Mouse (Mus musculus): Measurements from ENCODE around the gene Ate1. TPM values are rescaled to one million over a fixed set of nuclear protein-coding genes. Genes with fewer than 3 reads are reported as not detected.
"Not testable (repeated sequence)": the region's sequence is repeated elsewhere in the genome, so short reads cannot be mapped to it uniquely, and the experiment has no call there.

Gene Ate1
- polyA plus RNA-seq, 1 experiment from 2014 or later = 55.7 TPM

DNA sequence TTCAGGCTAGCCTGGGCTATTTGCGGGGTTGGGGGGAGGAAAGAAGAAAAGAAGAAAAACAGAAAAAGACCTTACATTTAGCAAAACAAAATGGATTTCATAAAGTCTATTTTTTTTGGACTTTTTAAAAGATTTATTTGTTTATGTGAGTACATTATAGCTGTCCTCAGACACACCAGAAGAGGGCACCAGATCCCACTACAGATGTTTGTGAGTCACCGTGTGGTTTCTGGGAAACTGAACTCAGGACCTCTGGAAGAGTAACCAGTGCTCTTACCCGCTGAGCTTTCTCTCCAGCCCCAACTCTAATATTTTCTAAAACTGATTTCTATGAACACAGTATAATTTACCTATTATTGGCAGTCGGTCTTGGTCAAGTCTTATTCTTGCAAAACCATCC, 15.0 kb upstream of the Ate1 start:
- Histone ChIP-seq H3K4me2 (ENCODE audit: low read depth, low read length) (no peak overlapping the region), H3K4me3 (replicated peaks; ENCODE audit: low read length) (no peak overlapping the region), H3K27ac (ENCODE audit: low read length) (no peak overlapping the region), H3K27me3 (ENCODE audit: control insufficient read depth, insufficient read depth, low read length) (no peaks in the 10 kb centered on the region), H3K4me1 (ENCODE audit: control insufficient read depth, insufficient read depth, low read length) (no peaks in the 10 kb centered on the region), H3K9me3 (replicated peaks; ENCODE audit: control insufficient read depth, low read length) (no peaks in the 10 kb centered on the region), H3K36me3 (ENCODE audit: control insufficient read depth, insufficient read depth, low read length) (peaks cover 28% of the 10 kb centered on the region), H3K9ac (ENCODE audit: low read length) (no peak overlapping the region)
- no peak for ATAC-seq (ENCODE audit: insufficient read depth, low FRiP score)
- 84% methylated on average over 4 of the region's 4 CpGs for WGBS

DNA sequence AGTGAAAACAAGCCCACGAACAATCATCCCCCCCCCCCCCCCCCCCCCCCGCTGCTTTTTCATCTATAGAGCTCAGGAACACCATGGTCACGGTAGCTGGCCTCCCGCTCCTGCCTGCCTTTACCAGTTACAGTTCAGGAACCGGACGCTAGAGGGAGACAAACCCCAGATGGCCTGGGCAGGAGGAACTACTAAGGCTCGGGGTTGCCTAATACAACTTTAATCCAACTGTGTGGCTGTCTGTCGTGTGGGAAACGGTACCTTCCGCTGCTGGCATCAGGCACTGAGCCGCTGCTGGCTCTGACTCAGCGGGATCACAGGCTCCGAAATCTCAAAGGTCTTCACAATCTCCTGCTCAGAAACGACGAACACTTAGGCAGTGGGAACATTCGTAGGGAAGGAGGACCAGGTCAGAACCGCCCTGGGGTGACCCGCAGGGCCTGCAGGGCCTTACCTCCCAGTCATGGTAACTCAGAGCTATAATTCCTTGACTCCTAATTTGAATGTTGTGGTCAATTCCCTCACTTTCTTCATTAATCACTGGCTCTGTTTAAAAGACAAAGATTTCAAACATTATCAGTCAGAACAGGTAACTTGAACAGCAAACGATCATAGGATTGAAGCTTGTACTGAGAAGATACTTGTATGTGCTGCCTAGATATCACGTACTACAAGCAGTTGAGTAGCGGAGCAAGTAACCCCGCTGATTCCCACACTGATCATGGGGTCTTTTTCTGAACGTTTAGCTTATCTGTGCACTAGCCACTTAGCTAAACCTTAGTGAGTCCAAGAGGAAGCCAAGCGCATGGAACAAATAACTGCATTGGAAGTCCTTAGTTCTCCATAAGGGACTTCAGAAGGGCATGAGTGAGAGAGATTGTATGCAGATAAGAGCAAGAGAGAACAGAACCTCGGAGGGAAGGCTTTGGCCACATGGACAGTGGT, 13.4 kb upstream of the Ate1 start:
- Histone ChIP-seq H3K4me3 (replicated peaks; ENCODE audit: low read length) (no peak overlapping the region), H3K9me3 (replicated peaks; ENCODE audit: control insufficient read depth, low read length) (no peaks in the 10 kb centered on the region), H3K4me1 (ENCODE audit: control insufficient read depth, insufficient read depth, low read length) (no peaks in the 10 kb centered on the region), H3K4me2 (ENCODE audit: low read depth, low read length) (no peak overlapping the region), H3K27me3 (ENCODE audit: control insufficient read depth, insufficient read depth, low read length) (no peaks in the 10 kb centered on the region), H3K27ac (ENCODE audit: low read length) (0 out of 2 replicates have a peak overlapping the region, but pooled peaks have one; percentile 46), H3K36me3 (ENCODE audit: control insufficient read depth, insufficient read depth, low read length) (peaks cover 21% of the 10 kb centered on the region), H3K9ac (ENCODE audit: low read length) (no peak overlapping the region)
- WGBS = 47% methylated on average over 24 of the region's 25 CpGs
- ATAC-seq (ENCODE audit: insufficient read depth, low FRiP score) = peak; percentile 85

DNA sequence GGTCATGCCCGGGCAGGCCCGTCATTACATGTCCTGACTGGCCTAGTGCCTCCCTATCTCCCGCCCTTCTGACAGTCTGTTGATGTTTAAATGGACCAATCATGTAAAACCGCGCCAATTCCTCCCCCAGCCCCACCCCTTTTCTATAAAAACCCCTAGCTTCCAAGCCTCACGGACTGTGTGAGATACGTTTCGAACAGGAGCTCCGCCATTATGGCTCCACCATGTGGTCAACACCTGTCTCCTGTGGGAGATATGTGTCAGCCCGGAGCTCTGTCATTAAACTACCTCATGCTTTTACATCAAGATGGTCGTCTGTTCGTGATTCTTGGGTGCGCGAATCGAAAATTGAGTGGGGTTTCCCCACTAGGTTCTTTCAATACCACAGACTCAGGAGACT, 11.0 kb upstream of the Ate1 start:
- H3K36me3 ChIP-seq (ENCODE audit: control insufficient read depth, insufficient read depth, low read length) = peaks cover 21% of the 10 kb centered on the region
- H3K4me1 ChIP-seq (ENCODE audit: control insufficient read depth, insufficient read depth, low read length); ATAC-seq (ENCODE audit: insufficient read depth, low FRiP score); H3K27ac ChIP-seq (ENCODE audit: low read length); H3K27me3 ChIP-seq (ENCODE audit: control insufficient read depth, insufficient read depth, low read length); H3K9ac ChIP-seq (ENCODE audit: low read length); H3K9me3 ChIP-seq (replicated peaks; ENCODE audit: control insufficient read depth, low read length); H3K4me3 ChIP-seq (replicated peaks; ENCODE audit: low read length); H3K4me2 ChIP-seq (ENCODE audit: low read depth, low read length): not testable (repeated sequence)
- 93% methylated on average over 14 of the region's 15 CpGs for WGBS

DNA sequence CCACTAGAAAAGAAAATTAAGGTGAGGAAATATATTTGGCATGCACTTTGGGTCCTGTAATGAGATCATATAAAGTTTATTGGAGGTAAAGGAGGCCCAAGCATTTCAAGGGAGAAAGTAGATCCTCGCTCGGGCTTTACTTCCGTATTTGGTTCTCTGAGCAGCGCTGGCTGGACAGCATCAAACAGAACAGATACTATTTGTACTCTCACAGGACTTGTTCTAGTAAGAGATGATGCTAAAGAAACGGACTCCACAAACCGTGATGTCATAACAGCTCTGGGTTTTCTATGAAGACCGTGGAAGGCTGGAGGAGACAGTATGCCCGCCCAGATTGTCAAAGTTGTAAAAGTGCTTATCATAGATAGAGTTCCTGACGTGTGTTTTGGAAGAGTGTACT, 7.1 kb upstream of the Ate1 start:
- no peaks in the 10 kb centered on the region for H3K4me1 ChIP-seq (ENCODE audit: control insufficient read depth, insufficient read depth, low read length)
- WGBS = 75% methylated on average over 9 of the region's 9 CpGs
- no peak overlapping the region for H3K4me2 ChIP-seq (ENCODE audit: low read depth, low read length)
- H3K9me3 ChIP-seq (replicated peaks; ENCODE audit: control insufficient read depth, low read length) = no peaks in the 10 kb centered on the region
- peak overlapping the region; percentile 48 for H3K27ac ChIP-seq (ENCODE audit: low read length)
- H3K4me3 ChIP-seq (replicated peaks; ENCODE audit: low read length) = no peak overlapping the region
- ATAC-seq (ENCODE audit: insufficient read depth, low FRiP score) = peak; percentile 72; the same call in 1 of the 2 replicates
- peaks cover 12% of the 10 kb centered on the region; the same call in 1 of the 2 replicates for H3K36me3 ChIP-seq (ENCODE audit: control insufficient read depth, insufficient read depth, low read length)
- no peaks in the 10 kb centered on the region for H3K27me3 ChIP-seq (ENCODE audit: control insufficient read depth, insufficient read depth, low read length)
- H3K9ac ChIP-seq (ENCODE audit: low read length) = no peak overlapping the region

DNA sequence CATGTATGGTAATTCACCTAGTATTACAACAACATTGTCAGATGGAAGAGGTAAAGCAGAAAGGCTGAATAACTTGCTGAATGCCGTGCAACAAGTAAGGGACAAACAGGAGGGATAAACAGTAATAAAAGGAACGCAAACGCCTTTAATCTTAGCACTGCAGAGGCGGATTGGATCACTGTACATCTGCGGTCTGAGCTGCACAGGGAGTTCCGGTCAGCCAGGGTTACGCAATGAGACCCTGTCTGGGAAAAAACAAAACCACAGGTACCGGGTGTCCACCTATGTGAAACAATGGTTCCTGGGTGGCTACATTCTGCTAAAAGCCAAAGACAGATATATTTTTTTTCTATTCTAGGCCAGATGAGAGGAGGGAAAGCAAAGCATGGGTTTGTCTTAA, 3.3 kb upstream of the Ate1 start:
- no peak overlapping the region for H3K9ac ChIP-seq (ENCODE audit: low read length)
- no peaks in the 10 kb centered on the region for H3K36me3 ChIP-seq (ENCODE audit: control insufficient read depth, insufficient read depth, low read length)
- no peak overlapping the region for H3K4me2 ChIP-seq (ENCODE audit: low read depth, low read length)
- H3K9me3 ChIP-seq (replicated peaks; ENCODE audit: control insufficient read depth, low read length) = no peaks in the 10 kb centered on the region
- peaks cover 2% of the 10 kb centered on the region; the same call in 1 of the 2 replicates for H3K4me1 ChIP-seq (ENCODE audit: control insufficient read depth, insufficient read depth, low read length)
- H3K27ac ChIP-seq (ENCODE audit: low read length) = no peak overlapping the region
- WGBS = 85% methylated on average over 8 of the region's 8 CpGs
- no peaks in the 10 kb centered on the region for H3K27me3 ChIP-seq (ENCODE audit: control insufficient read depth, insufficient read depth, low read length)
- H3K4me3 ChIP-seq (replicated peaks; ENCODE audit: low read length) = no peak overlapping the region
- no peak for ATAC-seq (ENCODE audit: insufficient read depth, low FRiP score)

DNA sequence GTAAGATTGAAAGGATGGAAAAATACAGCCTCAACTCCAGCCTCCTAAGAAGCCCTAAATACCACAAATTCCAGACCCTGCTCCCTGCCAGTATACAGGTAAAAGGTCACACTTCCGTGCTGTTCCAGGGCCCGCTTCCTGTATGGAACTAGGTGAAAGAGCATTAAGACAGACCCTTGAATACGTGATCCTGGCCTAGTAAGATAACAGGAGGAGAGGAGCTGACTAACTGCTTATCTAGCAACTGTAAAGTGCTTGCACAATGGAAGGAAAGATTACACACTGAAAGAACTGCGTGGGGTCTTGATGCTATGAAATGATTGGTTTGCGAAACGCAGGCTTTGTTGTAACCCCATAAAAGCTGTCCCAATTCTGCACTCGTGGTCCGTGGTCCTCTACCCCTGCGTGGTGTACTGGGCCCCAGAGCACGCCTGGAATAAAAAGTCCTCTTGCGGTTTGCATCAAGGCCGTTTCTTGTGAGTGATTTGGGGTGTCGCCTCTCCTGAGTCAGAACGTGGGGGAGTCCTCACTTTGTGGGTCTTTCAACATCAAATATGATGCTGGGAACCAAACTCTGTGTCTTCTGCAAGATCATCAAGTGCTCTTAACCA, 748 bp upstream of the Ate1 start:
- H3K4me3 ChIP-seq (replicated peaks; ENCODE audit: low read length) = no peak overlapping the region
- H3K9me3 ChIP-seq (replicated peaks; ENCODE audit: control insufficient read depth, low read length) = no peaks in the 10 kb centered on the region
- H3K4me2 ChIP-seq (ENCODE audit: low read depth, low read length) = no peak overlapping the region
- no peak overlapping the region for H3K27ac ChIP-seq (ENCODE audit: low read length)
- H3K27me3 ChIP-seq (ENCODE audit: control insufficient read depth, insufficient read depth, low read length) = no peaks in the 10 kb centered on the region
- H3K4me1 ChIP-seq (ENCODE audit: control insufficient read depth, insufficient read depth, low read length) = peaks cover 10% of the 10 kb centered on the region
- 78% methylated on average over 14 of the region's 14 CpGs for WGBS
- H3K9ac ChIP-seq (ENCODE audit: low read length) = no peak overlapping the region; the same call in 1 of the 2 replicates
- no peaks in the 10 kb centered on the region for H3K36me3 ChIP-seq (ENCODE audit: control insufficient read depth, insufficient read depth, low read length)
- no peak for ATAC-seq (ENCODE audit: insufficient read depth, low FRiP score)

DNA sequence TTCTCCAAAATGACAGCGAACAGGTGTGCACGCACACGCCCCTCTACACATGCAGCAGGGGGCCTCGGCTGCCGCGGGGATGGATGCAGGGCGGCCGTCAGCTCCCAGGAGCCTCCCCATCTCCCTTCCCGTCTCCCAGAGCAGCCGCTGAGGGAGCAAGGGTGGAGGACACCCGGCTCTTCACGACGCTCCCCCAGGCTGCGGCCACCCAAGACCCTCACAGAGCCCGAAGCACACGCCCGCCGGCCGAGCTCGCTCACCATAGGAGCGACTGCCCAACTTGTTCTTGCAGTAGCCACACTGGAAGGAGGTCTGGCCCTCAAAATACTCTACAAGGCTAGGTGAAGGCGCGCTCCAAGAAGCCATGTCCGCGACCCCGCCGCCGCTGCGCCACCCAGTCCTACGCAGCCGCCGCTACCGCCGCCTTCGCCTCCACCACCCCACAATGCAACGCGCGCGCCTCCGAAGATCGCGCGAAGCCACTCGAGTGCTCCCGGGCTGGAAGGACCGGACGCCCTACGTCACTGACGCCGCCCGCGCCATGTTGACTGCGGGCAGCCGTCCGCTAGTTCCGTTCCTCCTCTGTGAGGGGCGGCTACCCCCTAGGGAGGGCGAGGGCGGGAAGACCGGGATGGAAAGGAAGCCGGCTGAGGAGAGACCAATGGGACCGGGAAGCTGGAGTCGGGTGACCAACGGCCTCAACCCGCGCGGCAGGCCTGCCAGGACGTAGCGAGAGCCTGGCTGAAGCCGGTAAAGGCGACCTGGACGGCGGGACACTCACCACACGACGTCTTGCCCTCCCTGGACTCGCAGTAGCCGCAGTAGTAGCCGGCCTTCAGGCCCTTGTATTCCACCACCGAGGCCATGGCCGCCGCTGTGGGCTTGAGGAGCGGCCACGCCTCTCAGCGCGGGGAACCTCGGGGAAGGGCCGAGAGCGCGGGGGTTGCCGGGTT, 797 bp downstream of the Ate1 start:
- H3K36me3 ChIP-seq (ENCODE audit: control insufficient read depth, insufficient read depth, low read length) = no peaks in the 10 kb centered on the region
- no peaks in the 10 kb centered on the region for H3K27me3 ChIP-seq (ENCODE audit: control insufficient read depth, insufficient read depth, low read length)
- under 1% methylated on average over 89 of the region's 90 CpGs for WGBS
- H3K4me3 ChIP-seq (replicated peaks; ENCODE audit: low read length) = peak overlapping the region; percentile 97
- H3K27ac ChIP-seq (ENCODE audit: low read length) = peak overlapping the region; percentile 97
- H3K9ac ChIP-seq (ENCODE audit: low read length) = peak overlapping the region; percentile 97
- peaks cover 10% of the 10 kb centered on the region for H3K4me1 ChIP-seq (ENCODE audit: control insufficient read depth, insufficient read depth, low read length)
- no peaks in the 10 kb centered on the region for H3K9me3 ChIP-seq (replicated peaks; ENCODE audit: control insufficient read depth, low read length)
- ATAC-seq (ENCODE audit: insufficient read depth, low FRiP score) = peak; percentile 99
- peak overlapping the region; percentile 89 for H3K4me2 ChIP-seq (ENCODE audit: low read depth, low read length)

DNA sequence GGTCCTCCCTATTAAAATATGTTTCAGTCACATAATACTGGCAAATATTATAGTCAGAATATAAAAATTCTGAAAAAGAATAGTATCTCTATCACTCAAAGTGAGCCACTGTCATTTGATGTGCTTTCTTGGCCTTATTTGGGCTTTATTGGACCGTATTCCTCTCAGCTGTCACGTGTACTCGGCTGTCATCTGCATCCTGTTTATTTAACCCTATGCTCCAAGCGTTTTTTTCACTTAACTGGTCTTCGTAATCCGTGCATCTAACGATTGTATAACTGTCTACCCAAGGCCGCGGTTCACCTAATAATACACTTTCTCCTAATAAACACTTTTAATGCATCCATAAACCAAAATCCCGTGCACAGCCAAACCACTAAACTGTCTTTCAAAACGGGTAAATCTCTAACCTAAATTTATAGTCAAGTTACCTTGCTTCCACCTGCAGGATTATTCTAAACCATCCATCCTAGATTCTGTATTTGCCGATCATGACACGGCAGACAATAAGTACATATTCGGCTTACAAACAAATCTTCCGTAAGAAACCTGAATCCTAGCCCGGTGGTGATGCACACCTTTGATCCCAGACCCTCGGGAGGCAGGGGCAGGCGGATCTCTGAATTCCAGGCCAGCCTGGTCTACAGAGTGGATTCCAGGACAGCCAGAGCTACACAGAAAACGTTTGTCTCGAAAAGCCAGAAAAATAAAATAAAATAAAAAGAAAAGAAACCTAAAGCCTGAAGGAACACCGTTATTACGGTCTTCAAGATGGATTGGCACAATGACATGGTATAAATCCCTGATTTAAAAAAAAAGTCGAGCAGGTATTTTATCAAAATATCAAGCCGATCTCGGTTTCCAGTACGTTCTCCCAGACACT, 1.7 kb downstream of the Ate1 start:
- Histone ChIP-seq H3K27me3 (ENCODE audit: control insufficient read depth, insufficient read depth, low read length) (no peaks in the 10 kb centered on the region), H3K9ac (ENCODE audit: low read length) (peak overlapping the region; percentile 97), H3K27ac (ENCODE audit: low read length) (peak overlapping the region; percentile 97), H3K4me3 (replicated peaks; ENCODE audit: low read length) (peak overlapping the region; percentile 97), H3K4me1 (ENCODE audit: control insufficient read depth, insufficient read depth, low read length) (peaks cover 10% of the 10 kb centered on the region), H3K36me3 (ENCODE audit: control insufficient read depth, insufficient read depth, low read length) (no peaks in the 10 kb centered on the region), H3K4me2 (ENCODE audit: low read depth, low read length) (peak overlapping the region; percentile 81), H3K9me3 (replicated peaks; ENCODE audit: control insufficient read depth, low read length) (no peaks in the 10 kb centered on the region)
- ATAC-seq (ENCODE audit: insufficient read depth, low FRiP score) = no peak
- 22% methylated on average over 26 of the region's 26 CpGs for WGBS
